Mouse (Mus musculus) CD4-positive helper T cell, adult 2 months (primary cell): ENCODE measurements around the gene Corin.

ENCODE experiments used
- DNase-seq: peaks from one replicate; pipeline ENCODE4 v3.0.0-alpha.2; 2012; ENCODE audit warnings: low read depth, missing footprints, low spot score

The Corin gene

DNA sequence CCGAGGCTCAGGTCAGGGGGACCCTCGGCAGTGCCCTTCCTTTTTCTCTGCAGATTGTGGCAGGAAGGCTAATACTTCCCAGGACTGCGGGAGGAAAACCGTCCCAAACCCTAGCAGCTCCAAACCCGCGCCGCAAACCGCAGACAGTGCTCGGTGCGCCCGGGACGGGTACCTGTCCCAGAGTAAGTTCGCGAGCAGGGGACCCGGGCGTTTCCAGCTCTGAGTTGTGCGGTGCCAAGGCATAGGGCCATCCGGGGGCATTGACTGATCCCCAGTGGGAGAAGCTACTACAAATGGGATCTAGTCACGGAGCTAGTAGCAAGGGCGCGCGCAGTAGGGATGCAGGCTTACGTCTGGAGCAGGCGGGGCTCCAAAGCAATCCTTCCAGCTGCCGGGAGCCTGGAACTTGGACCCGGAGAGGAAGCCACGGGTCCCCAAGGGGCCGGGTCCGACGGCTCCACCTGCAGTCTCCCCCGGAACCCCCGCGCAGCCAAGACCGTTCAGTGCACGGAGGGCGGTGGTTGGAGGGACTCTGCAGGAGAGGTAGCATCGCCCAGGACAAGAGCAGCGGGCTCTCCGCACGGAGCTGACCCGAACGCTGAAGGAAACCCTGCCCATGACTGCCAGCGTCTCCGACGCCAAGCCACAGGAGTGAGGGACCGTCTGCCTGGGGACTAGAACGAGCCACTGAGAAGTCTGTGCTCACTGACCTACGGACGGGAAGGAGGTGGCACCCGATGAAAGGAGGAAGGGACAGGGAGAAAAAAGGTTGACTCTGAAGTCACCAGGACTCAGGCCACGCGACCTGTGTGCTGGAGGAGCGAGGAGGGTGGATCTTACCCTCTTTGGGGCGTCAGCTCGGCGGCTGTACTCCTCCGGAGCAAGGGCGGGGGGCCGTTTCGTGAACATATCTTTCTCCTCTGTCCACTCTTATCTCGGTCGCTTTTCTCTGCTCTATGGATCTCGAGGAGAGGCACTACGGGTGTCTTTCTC is at the start of gene Corin:
Gene Corin (minus strand): TSS at position 943 of the 993 bp plus-strand sequence.
- DNase-seq, result no peak

DNA sequence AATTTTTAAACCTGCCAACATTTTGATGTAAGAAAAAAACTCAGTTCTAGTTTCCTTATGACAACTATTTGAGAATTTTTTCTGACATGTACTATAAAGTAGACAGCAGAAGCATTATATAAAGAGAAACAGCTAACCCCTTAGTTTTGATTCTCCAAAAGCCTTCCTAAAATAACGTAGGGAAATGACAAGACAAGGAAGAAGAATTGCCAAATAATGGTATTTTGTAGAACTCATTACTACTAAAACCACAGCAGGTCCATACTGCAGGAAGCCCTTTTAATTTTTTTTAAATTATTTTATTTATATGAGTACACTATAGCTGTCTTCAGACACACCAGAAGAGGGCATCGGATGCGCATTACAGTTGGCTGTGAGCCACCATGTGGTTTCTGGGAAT is 46.9 kb upstream of the Corin start:
- no peak for DNase-seq

DNA sequence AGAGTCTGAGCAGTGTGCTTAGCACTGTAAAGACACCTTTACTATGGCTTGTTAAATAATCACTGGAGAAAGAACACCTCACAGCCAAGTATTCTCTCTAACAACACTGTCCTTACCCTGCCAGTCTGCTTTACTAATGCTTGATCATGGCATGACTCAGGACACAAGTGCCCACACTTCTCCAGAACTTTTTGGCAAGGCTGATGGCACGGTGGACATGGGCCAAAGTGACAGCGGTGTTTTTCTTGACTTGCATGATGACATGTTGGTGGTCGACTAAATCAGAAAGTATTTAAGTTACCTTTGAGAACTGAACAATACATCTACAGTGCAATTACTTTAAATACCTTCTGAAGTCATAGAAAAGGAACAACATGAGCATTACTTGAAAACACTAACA is 24.6 kb upstream of the Corin start:
- DNase-seq, result no peak

DNA sequence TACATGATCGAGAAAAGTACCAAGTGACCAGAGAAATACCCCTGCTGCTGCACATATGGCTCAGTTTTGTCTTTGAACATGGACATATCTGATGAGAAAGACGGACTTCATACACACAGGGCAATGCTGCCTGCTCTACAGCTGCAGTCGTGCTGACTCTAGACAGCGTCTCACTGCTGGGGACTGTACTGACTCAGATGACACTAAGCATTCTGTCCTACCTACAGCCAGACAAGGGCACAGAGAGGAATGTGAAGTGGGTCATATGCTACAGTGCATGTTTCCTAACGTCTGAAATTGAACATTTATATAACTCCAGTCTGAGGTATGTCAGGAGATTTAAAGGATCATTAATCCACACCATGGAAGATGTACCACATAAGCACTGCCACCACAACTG is 9.5 kb upstream of the Corin start:
- no peak for DNase-seq

DNA sequence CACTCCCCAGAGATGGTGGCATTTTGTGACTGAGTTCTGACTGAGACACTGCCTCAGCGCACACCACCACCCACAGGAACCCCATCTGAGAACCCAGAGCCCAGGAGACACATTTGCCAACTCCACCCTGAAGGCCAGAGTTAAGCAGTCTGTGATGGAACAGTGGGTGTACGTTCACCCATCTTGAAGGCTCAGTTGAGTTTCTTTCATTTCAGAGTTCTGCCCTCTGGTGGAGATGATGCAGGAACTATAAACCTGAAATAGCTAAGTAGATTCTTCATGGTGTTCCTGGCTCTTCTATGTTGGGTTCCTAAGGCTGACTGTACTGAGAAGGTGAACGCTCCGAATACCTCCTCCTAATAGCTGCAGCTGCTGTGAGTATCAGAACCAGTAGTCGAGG is 1.5 kb upstream of the Corin start:
- DNase-seq, result no peak

DNA sequence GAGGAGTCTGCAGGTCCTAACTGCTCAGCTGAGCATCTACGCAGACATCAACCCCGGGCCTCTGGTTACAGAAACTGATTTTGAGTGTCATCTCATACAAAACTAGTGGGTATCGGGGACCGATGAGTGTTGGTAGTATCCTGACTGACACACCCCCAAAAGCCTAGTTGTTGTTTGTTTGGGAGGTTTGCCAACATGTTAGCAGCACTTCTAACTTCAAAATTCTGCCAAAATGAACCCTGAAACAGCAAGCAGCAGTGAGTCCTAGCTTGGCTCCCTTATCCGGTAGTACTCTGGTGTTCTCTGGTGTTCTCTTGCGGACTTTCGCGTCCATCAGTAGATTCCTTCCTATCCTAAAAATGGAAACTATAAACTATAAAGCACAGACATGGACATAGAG is 1.5 kb downstream of the Corin start:
- DNase-seq, result no peak

DNA sequence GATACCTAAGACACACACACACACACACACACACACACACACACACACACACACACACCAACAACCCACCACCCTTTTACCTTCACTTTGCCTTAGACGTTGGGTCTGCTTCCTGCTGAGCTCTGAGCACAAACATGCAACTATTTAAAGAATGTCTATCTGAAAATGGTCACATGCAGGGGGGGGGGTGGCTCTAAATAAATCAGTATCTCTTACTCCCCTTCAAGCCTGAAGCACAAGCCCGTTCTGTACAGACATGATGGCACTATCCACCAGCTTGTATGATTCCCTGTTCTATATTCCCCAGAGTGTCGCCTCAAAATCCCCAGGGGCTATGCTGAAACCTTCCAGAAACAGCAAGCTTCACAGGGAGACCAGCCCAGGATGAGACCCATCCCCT is 2.5 kb downstream of the Corin start:
- DNase-seq, result no peak

DNA sequence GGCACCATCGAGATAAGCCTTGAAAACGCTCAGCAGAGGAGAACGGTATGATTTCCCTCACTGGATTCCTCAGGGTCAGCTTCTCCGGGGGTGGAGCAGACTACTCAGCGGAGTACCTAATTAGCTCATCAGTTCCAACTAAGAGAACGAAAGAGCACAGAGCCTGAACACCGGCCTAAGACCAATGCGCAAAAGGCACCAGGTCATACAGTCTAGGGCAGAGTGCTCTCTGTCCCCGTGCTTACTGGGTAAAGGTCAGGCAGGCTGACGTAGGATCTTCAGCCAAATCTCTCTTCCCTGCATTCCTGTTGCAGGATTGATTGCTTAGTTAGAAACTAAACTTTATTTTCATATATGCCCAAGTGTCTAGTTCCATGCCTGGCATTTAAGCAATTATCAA is 6.0 kb downstream of the Corin start:
- DNase-seq, result no peak

DNA sequence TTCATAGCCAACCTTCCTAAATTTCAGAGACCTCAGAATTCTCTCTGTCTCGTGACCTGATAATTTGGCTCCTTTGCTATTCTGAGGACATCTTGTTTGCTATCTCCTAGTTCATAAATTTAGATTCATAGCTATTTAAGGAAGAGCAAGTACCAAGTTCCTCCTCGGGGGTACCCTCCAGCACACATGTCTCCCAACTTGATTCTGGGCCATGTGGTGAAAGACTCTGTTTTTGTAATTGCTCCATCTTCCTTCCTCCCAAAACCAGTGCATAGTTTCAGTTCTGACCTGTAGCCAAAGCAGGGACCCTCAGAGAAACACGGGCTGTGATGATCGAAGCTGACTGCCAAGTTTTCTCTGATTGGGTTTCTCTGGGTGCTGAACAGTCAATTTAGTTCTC is 7.5 kb downstream of the Corin start:
- DNase-seq, result no peak

DNA sequence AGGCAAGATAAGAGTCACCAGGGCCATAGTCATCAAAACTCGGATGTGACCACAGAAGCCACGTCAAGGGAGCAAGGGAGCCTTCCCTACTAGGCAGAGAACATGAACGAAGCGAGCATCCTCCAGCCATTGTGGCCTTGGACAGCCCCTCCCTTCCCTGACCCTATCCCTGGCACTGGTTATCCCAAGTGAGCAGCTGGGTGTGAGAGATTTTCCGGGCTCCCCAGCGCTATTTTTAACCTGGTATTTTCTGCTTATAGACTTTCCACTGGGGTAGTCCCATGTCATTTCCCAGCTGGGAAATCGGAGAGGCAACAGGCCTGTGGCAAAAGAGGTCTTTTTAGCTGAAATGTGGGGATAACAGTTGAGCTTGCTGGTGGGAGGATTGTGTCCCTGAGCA is 10.4 kb downstream of the Corin start:
- no peak for DNase-seq

DNA sequence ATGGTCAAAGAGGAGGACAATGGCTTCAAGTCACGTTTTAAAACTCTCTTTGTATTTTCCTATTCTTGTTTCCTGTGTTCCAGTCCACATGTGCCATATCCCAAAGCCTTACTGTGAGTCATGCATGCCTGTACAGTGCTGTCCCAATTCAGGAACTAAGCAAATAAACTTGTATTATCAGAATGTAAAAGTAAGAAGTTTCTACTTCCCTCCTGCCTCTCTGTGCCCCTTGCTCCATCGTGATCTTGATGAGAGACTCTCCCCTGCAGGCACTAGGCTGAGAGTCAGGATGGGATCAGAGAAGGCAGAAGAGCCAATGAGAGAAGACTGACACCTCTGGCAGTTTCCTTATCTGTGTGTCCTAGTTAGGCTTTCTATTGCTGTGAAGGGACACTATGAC is 13.0 kb downstream of the Corin start:
- DNase-seq, result no peak

DNA sequence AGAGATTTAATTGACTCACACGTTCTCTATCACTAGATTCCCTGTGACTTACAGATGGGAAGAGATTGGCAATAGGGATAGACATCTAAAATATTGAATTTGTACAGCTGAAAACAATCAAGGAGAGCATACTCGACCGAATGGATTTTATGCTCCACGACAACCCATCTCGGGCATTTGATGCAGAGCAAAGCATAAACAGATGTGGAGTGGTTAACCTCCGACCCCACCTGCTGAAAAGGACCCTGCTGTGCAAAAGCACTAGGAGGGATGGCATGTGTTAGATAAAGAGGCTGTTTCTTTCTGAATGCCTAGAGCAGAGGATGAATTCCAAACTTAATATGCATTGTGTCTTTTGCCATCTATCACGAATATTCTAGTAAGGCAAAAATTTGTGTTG is 23.8 kb downstream of the Corin start:
- no peak for DNase-seq

DNA sequence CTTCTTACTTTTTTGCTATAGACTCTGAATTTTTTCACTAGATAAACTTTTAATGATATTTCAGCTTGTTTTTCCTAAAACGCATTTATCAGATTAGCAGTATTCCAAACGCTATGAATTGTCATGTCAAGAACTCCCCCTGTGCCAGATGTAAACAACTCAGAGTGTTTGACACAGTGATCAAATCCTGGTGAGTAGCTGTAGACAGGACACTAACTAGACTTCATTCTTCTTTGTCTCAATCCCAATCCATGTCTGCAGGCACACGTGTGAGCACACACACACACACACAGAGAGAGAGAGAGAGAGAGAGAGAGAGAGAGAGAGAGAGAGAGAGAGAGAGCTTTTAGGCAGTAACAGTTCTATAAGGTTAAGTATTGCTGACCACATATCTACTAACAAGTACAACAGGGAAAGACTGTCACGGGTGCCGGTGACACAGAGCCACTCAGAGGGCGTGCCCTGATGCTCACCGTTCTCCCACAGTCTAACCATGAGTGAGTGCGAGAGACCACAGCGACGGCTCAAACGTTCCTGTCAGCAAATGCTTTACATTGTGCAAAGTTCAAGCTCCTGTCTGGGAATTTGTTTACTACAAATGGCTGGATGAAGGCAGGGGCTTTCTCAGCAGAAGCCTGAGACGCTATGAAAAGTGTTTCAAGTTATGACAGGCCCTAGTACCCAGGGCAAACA is 31.8 kb downstream of the Corin start:
- DNase-seq, result no peak

DNA sequence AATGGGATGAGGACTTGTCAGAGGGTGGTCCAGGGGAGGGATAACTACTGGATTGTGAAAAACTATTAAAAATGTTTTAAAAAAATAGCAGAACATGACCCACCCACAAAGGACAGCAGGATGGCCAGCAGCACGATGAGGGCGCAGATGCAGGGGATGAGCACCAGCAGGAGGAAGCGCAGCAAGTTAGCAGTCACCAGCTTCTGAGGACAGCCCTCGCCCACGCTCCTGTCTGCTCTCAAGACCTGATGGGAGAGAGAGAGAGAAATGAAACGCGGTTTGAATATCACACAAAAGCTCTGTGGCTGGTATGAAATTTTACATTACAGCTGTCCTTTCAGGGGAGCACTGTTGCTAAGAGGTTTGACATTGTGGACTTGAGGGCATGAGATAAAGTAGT is 32.5 kb downstream of the Corin start:
- DNase-seq, result no peak

DNA sequence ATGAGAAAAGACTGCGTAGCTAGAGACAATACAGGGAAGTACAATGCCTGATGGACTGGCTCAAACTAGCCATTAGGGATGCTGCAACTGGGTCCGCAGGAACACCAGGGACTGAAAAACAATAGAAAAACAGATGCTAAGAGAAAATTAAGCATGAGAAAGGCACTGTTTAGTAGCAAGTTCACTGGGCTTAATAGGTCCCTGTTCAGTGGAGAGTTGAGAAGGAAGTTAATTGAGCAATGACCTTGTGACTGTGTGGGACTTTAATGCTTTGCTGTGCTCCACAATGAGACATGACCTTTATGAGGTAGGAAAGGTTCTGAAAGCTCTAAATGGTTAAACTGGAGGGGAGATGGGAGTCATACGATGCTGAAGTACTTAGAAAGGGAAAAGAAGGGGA is 39.3 kb downstream of the Corin start:
- DNase-seq, result no peak

DNA sequence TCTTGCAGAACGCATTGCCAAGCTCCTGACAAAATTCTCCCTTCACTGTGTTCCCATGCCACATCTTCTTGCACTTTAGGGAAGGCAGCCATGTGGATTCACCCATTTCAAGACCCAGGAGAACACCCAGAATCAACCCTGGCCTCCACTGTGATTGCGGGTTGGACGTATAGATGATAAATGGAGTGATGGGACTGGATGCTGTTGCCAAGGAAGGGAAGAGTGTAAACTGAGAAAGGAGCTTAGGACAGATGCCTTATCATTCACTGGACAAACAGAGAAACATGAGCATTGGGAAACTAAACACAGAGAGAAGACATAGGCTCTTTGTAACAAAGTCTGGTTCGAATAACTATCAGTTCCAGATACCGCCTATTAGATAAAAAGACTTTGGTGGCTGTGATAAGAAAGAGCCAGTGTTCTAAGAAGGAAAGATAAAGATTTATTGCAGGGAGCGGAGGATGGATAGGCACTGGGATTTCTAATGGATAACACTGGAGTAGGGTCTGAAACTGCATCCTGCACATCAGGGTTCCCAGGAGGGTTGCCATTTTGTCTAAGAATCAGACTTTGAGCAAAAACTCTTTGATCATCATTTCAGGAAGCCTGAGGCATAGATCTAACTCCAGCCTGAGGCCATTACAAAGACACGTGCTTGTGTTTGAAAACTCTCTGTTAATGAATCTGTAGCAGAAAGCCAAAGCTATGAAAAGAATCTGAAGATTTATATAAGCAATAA is 44.7 kb downstream of the Corin start:
- no peak for DNase-seq

DNA sequence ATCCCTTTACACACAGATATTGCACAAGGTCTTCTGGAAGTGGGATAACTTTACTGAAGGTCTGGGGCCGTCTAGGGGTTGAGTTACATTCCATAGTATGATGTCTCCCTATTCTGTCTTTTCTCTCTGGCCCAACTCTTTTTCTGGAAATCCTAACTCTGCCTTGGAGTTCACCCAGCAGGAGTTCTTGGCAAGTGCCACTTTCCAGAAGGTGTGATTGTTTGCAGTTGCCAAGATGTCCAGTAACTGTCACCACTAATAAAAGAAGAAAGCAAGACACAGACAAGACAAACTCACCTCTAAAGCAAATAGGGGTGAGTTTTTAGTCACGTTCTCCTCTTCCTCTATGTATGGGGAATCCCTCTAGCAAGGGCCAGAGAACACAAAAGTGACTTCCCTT is 50.6 kb downstream of the Corin start:
- no peak for DNase-seq

DNA sequence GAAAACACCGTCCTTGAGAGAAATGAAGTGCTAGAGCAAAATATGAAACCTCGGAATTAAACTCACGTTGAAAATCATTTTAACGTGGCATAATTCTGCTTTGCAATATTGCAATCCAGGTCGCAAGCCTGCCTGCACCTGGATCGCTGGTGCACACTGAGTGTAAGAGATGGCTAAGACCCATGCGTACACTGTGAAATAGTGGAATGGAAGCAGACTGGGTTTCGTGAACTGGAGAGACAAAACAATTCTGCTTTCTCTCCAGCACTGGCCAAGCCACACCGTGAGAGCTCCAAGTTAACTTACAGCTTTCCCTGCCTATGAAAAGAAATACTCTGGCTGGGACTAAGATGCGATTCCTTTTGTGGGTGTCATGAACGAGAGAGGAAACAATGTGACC is 51.1 kb downstream of the Corin start:
- DNase-seq, result no peak

DNA sequence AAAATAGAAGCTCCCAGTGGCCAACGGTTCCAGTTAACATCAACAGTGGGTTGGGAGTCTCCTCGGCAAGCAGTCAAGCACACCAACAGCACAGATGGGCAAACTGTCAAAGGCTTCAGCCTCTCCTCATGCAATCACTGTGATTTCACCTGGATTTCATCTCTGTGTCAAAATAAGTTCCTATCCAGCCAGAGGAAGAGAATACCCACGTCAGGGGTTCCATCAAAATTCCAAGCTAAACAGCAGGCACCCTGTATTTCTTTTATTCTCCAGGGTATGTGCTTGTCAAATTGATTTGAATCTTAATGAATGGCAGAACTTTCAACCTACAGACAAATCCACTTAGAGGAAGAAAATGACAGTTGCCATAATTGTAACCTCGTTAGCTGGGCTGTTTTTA is 51.5 kb downstream of the Corin start:
- no peak for DNase-seq

DNA sequence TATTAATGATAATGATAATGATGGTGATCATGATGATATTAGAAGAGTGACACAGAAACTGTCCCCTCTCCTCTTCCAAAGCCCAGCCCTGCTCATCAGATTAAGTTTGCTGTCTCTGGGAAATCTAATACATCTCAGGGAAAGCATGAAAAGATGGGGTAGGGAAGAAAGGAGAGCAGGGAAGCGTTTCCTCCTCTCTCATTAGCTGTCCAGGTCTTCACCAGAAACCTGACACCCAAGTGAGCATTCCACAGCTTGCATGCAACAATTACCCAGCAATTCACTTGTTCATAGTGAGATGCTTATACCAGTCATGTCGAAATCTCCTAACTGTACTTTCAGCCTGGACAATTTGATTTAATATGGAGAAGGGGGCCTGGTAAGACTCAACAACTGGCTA is 55.4 kb downstream of the Corin start:
- no peak for DNase-seq

DNA sequence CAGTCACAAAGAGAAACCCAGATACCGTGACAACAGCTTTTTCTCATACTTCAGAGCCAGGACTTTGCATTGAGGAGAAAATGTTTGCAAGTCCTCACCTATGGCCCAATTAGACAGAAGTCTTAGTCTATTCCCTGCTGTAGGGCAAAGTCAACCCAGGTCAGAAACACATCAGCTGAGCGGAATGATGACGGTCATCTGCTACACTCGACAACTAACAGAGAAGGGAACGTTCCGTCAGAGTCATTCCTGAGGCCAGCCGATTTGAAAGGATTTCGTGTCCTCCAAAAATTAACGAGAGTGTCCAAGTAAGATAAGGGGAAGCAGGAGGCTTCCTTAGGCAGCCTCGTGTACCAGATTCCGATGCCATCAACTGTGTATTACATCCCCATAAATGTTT is 58.2 kb downstream of the Corin start:
- DNase-seq, result no peak

DNA sequence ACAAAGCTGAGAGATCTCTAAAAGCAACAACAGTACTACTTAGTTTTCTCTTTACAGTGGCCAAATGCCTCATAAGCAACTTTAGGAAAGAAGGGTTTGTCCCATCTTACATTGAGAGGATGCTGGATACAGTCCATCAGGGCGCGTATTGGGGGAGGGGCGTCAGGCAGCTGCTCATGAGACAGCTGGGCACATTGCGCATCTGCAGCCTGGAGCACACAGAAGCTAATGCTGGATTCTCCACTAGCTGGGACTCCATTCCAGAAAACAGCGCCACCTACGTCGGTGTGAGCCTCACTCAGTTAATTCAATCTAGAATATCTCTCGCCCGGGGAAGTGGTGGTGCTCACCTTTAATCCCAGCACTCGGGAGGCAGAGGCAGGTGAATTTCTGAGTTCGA is 60.3 kb downstream of the Corin start:
- no peak for DNase-seq
